Mouse (Mus musculus): Measurements from ENCODE around the gene Rassf8. TPM values are rescaled to one million over a fixed set of nuclear protein-coding genes. Genes with fewer than 3 reads are reported as not detected.

Rassf8 gene
- polyA plus RNA-seq, 1 experiment from 2014 or later = 4.1 TPM

GRCm38 (mm10) chr6:145830117-145830516, 83.6 kb downstream of the Rassf8 start:
- no peak overlapping the region for H3K4me2 ChIP-seq
- no peaks in the 10 kb centered on the region for H3K9me3 ChIP-seq (ENCODE audit: control insufficient read depth, low read length)
- H3K27me3 ChIP-seq (replicated peaks; ENCODE audit: control insufficient read depth, insufficient read depth, low read length) = no peaks in the 10 kb centered on the region
- H3K4me1 ChIP-seq (replicated peaks; ENCODE audit: control insufficient read depth, insufficient read depth, low read length) = no peaks in the 10 kb centered on the region
- H3K4me3 ChIP-seq (ENCODE audit: low read depth, low read length) = no peak overlapping the region
- WGBS = 20% methylated on average over 8 of the region's 8 CpGs
- ATAC-seq (replicated peaks; ENCODE audit: low FRiP score) = no peak
- H3K36me3 ChIP-seq (ENCODE audit: control insufficient read depth, insufficient read depth, low read length) = no peaks in the 10 kb centered on the region
- DNase-seq (ENCODE audit: low spot score) = no peak
- H3K9ac ChIP-seq (ENCODE audit: low read depth, low read length) = no peak overlapping the region
- H3K27ac ChIP-seq (ENCODE audit: low read depth, low read length) = no peak overlapping the region

- Histone ChIP-seq H3K9ac (ENCODE audit: low read depth, low read length) (no peak overlapping the region), H3K4me3 (ENCODE audit: low read depth, low read length) (no peak overlapping the region), H3K27me3 (replicated peaks; ENCODE audit: control insufficient read depth, insufficient read depth, low read length) (no peaks in the 10 kb centered on the region), H3K36me3 (ENCODE audit: control insufficient read depth, insufficient read depth, low read length) (no peaks in the 10 kb centered on the region), H3K9me3 (ENCODE audit: control insufficient read depth, low read length) (no peaks in the 10 kb centered on the region), H3K27ac (ENCODE audit: low read depth, low read length) (no peak overlapping the region), H3K4me2 (no peak overlapping the region), H3K4me1 (replicated peaks; ENCODE audit: control insufficient read depth, insufficient read depth, low read length) (no peaks in the 10 kb centered on the region)
- WGBS = 58% methylated on average over 9 of the region's 9 CpGs
- ATAC-seq (replicated peaks; ENCODE audit: low FRiP score) (no peak), DNase-seq (ENCODE audit: low spot score) (no peak)
These were observed 84.1 kb downstream of the Rassf8 start for GRCm38 (mm10) chr6:145830617-145831016.

DNA sequence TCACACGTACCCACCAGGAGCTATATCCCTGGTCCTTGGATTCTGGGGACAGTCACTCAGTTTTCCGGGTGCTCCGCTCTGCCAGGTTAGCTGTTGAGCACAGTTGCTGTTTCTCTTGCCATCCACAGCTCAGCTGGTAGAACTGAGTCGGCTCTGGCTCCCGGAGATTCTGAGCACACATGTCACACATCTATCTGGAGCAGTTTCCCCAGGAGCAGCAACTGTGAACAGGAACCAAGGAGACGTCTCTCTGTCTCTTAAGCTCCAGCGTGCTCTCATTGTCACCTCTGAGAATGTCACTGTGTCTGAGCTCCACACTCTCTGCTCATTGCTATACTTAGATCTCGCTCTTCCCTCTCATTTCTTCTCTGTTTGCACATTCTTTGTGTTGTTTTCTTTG, 86.4 kb downstream of the Rassf8 start:
- Histone ChIP-seq H3K4me3 (ENCODE audit: low read depth, low read length) (no peak overlapping the region), H3K9ac (ENCODE audit: low read depth, low read length) (no peak overlapping the region), H3K4me1 (replicated peaks; ENCODE audit: control insufficient read depth, insufficient read depth, low read length) (no peaks in the 10 kb centered on the region), H3K4me2 (no peak overlapping the region), H3K9me3 (ENCODE audit: control insufficient read depth, low read length) (no peaks in the 10 kb centered on the region), H3K36me3 (ENCODE audit: control insufficient read depth, insufficient read depth, low read length) (no peaks in the 10 kb centered on the region), H3K27ac (ENCODE audit: low read depth, low read length) (no peak overlapping the region), H3K27me3 (replicated peaks; ENCODE audit: control insufficient read depth, insufficient read depth, low read length) (no peaks in the 10 kb centered on the region)
- ATAC-seq (replicated peaks; ENCODE audit: low FRiP score) = no peak
- no peak for DNase-seq (ENCODE audit: low spot score)
- WGBS = 74% methylated on average over 8 of the region's 8 CpGs

DNA sequence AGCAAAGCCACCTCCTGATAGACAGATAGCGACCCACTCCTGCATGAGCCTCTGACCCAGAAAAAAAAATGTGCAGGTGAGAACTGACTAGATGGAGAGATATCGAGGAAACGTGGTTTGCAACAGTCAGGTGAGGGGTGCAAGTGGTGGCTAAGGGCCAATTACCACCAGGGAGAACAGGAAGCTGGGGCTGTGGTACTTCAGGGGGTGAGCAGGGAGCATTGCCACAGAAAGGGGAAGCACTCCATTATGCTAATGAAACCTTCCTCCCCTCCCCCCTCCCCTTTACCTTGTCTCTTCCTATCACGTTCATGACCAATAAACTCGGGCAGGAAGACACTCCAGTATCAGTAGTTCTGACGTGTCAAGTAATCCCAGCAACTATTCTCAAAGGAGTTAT, 88.8 kb downstream of the Rassf8 start:
- Histone ChIP-seq H3K4me3 (ENCODE audit: low read depth, low read length) (no peak overlapping the region), H3K9me3 (ENCODE audit: control insufficient read depth, low read length) (no peaks in the 10 kb centered on the region), H3K4me2 (no peak overlapping the region), H3K36me3 (ENCODE audit: control insufficient read depth, insufficient read depth, low read length) (no peaks in the 10 kb centered on the region), H3K27ac (ENCODE audit: low read depth, low read length) (no peak overlapping the region), H3K27me3 (replicated peaks; ENCODE audit: control insufficient read depth, insufficient read depth, low read length) (no peaks in the 10 kb centered on the region), H3K9ac (ENCODE audit: low read depth, low read length) (no peak overlapping the region), H3K4me1 (replicated peaks; ENCODE audit: control insufficient read depth, insufficient read depth, low read length) (no peaks in the 10 kb centered on the region)
- no peak for DNase-seq (ENCODE audit: low spot score)
- ATAC-seq (replicated peaks; ENCODE audit: low FRiP score) = no peak
- WGBS = 23% methylated on average over 6 of the region's 6 CpGs

GRCm38 (mm10) chr6:145845611-145846010, 99.1 kb downstream of the Rassf8 start:
- no peak for ATAC-seq (replicated peaks; ENCODE audit: low FRiP score)
- Histone ChIP-seq H3K4me2 (no peak overlapping the region), H3K9me3 (ENCODE audit: control insufficient read depth, low read length) (no peaks in the 10 kb centered on the region), H3K4me1 (replicated peaks; ENCODE audit: control insufficient read depth, insufficient read depth, low read length) (no peaks in the 10 kb centered on the region), H3K4me3 (ENCODE audit: low read depth, low read length) (no peak overlapping the region), H3K27ac (ENCODE audit: low read depth, low read length) (no peak overlapping the region), H3K27me3 (replicated peaks; ENCODE audit: control insufficient read depth, insufficient read depth, low read length) (no peaks in the 10 kb centered on the region), H3K36me3 (ENCODE audit: control insufficient read depth, insufficient read depth, low read length) (no peaks in the 10 kb centered on the region), H3K9ac (ENCODE audit: low read depth, low read length) (no peak overlapping the region)
- no peak for DNase-seq (ENCODE audit: low spot score)
- 66% methylated on average over 5 of the region's 5 CpGs for WGBS

GRCm38 (mm10) chr6:145846076-145846475, 99.5 kb downstream of the Rassf8 start:
- 75% methylated on average over 1 of the region's 1 CpGs for WGBS

GRCm38 (mm10) chr6:145846948-145847347, 100.4 kb downstream of the Rassf8 start:
- no peak for ATAC-seq (replicated peaks; ENCODE audit: low FRiP score)
- no peak for DNase-seq (ENCODE audit: low spot score)
- Histone ChIP-seq H3K4me1 (replicated peaks; ENCODE audit: control insufficient read depth, insufficient read depth, low read length) (no peaks in the 10 kb centered on the region), H3K9me3 (ENCODE audit: control insufficient read depth, low read length) (no peaks in the 10 kb centered on the region), H3K27me3 (replicated peaks; ENCODE audit: control insufficient read depth, insufficient read depth, low read length) (no peaks in the 10 kb centered on the region), H3K36me3 (ENCODE audit: control insufficient read depth, insufficient read depth, low read length) (no peaks in the 10 kb centered on the region), H3K27ac (ENCODE audit: low read depth, low read length) (no peak overlapping the region), H3K4me2 (no peak overlapping the region), H3K4me3 (ENCODE audit: low read depth, low read length) (no peak overlapping the region), H3K9ac (ENCODE audit: low read depth, low read length) (no peak overlapping the region)
- WGBS = 77% methylated on average over 6 of the region's 6 CpGs

More at GRCm38 (mm10) chr6:145846076-145846475, 99.5 kb downstream of the Rassf8 start:
- Histone ChIP-seq H3K9me3 (ENCODE audit: control insufficient read depth, low read length) (no peaks in the 10 kb centered on the region), H3K9ac (ENCODE audit: low read depth, low read length) (no peak overlapping the region), H3K4me3 (ENCODE audit: low read depth, low read length) (no peak overlapping the region), H3K27ac (ENCODE audit: low read depth, low read length) (no peak overlapping the region), H3K4me1 (replicated peaks; ENCODE audit: control insufficient read depth, insufficient read depth, low read length) (no peaks in the 10 kb centered on the region), H3K4me2 (no peak overlapping the region), H3K27me3 (replicated peaks; ENCODE audit: control insufficient read depth, insufficient read depth, low read length) (no peaks in the 10 kb centered on the region), H3K36me3 (ENCODE audit: control insufficient read depth, insufficient read depth, low read length) (no peaks in the 10 kb centered on the region)
- no peak for ATAC-seq (replicated peaks; ENCODE audit: low FRiP score)
- no peak for DNase-seq (ENCODE audit: low spot score)

GRCm38 (mm10) chr6:145847661-145848060, 101.1 kb downstream of the Rassf8 start:
- H3K36me3 ChIP-seq (ENCODE audit: control insufficient read depth, insufficient read depth, low read length) = no peaks in the 10 kb centered on the region
- WGBS = 87% methylated on average over 8 of the region's 8 CpGs
- H3K9ac ChIP-seq (ENCODE audit: low read depth, low read length) = no peak overlapping the region
- DNase-seq (ENCODE audit: low spot score) (no peak), ATAC-seq (replicated peaks; ENCODE audit: low FRiP score) (no peak)
- no peak overlapping the region for H3K4me2 ChIP-seq
- H3K4me3 ChIP-seq (ENCODE audit: low read depth, low read length) = no peak overlapping the region
- H3K27me3 ChIP-seq (replicated peaks; ENCODE audit: control insufficient read depth, insufficient read depth, low read length) = no peaks in the 10 kb centered on the region
- H3K9me3 ChIP-seq (ENCODE audit: control insufficient read depth, low read length) = no peaks in the 10 kb centered on the region
- H3K27ac ChIP-seq (ENCODE audit: low read depth, low read length) = no peak overlapping the region
- H3K4me1 ChIP-seq (replicated peaks; ENCODE audit: control insufficient read depth, insufficient read depth, low read length) = no peaks in the 10 kb centered on the region

GRCm38 (mm10) chr6:145850789-145851188, 104.2 kb downstream of the Rassf8 start:
- H3K4me2 ChIP-seq = no peak overlapping the region
- DNase-seq (ENCODE audit: low spot score) = no peak
- H3K9me3 ChIP-seq (ENCODE audit: control insufficient read depth, low read length) = no peaks in the 10 kb centered on the region
- H3K27me3 ChIP-seq (replicated peaks; ENCODE audit: control insufficient read depth, insufficient read depth, low read length) = no peaks in the 10 kb centered on the region
- H3K9ac ChIP-seq (ENCODE audit: low read depth, low read length) = no peak overlapping the region
- ATAC-seq (replicated peaks; ENCODE audit: low FRiP score) = no peak
- 0 out of 2 replicates have a peak, but pooled peaks cover 2% of the 10 kb centered on the region for H3K4me1 ChIP-seq (replicated peaks; ENCODE audit: control insufficient read depth, insufficient read depth, low read length)
- no peaks in the 10 kb centered on the region for H3K36me3 ChIP-seq (ENCODE audit: control insufficient read depth, insufficient read depth, low read length)
- H3K4me3 ChIP-seq (ENCODE audit: low read depth, low read length) = no peak overlapping the region
- H3K27ac ChIP-seq (ENCODE audit: low read depth, low read length) = no peak overlapping the region
- 31% methylated on average over 2 of the region's 2 CpGs for WGBS
